Mouse (Mus musculus): ENCODE data around the gene Nfia. TPM values are rescaled to one million over a fixed set of nuclear protein-coding genes. Genes with fewer than 3 reads are reported as not detected.
A peak's percentile ranks its signal among the peaks of the same experiment; 100 is the strongest.

The Nfia gene
- polyA plus RNA-seq, 1 experiment from 2014 or later: 51.0 TPM

- Histone ChIP-seq H3K27me3 (no peaks in the 10 kb centered on the region), H3K9ac (no peak overlapping the region), H3K36me3 (no peaks in the 10 kb centered on the region), H3K4me2 (replicated peaks) (no peak overlapping the region; the same call in 1 of the 2 replicates), H3K9me3 (no peaks in the 10 kb centered on the region), H3K27ac (no peak overlapping the region), H3K4me1 (peaks cover 16% of the 10 kb centered on the region; the same call in 1 of the 2 replicates), H3K4me3 (no peak overlapping the region)
- WGBS: 35% methylated on average over 8 of the region's 8 CpGs
- ATAC-seq (ENCODE audit: insufficient number of reproducible peaks, insufficient read depth, low FRiP score, low TSS enrichment): no peak
Observed at GRCm38 (mm10) chr4:97948250-97948649, 175.7 kb downstream of the Nfia start.

DNA sequence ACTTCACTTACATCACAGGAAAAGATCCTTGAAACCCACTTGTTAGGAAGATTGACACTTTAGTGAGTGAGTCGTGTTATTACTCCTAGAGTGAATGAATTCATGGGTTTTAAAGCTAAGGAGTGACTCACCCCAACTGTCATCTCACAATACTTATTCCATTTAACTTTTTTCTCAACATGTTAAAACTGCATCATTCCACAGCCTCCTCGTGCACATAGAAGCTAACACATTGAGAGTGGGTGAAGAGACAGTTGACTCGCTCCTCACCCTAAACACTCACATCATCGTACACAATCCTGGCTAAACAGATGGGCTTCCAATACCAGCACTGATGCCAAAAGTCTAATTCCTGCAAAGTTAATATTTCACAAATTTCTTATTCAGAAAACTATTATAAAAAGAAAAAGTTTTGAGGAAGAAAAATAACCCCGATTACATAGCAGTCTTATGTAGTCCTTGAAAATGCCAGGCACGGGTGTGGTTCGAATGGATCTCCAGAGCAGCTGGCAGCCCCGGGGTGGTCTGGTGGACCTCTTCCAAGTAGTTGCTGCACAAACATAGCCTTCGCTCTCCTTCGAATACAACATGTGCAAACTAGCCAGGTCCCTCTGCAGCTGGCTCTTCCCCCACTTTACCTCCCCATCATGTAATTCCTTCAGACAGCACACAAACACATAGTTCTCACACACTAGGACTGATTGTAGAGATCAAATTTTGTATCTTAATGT lies 178.0 kb downstream of the Nfia start:
- ATAC-seq (ENCODE audit: insufficient number of reproducible peaks, insufficient read depth, low FRiP score, low TSS enrichment): no peak
- 87% methylated on average over 10 of the region's 10 CpGs for WGBS
- Histone ChIP-seq H3K27me3 (no peaks in the 10 kb centered on the region), H3K9me3 (no peaks in the 10 kb centered on the region), H3K27ac (no peak overlapping the region), H3K9ac (no peak overlapping the region), H3K36me3 (no peaks in the 10 kb centered on the region), H3K4me2 (replicated peaks) (no peak overlapping the region), H3K4me1 (peaks cover 20% of the 10 kb centered on the region; the same call in 1 of the 2 replicates), H3K4me3 (no peak overlapping the region)

DNA sequence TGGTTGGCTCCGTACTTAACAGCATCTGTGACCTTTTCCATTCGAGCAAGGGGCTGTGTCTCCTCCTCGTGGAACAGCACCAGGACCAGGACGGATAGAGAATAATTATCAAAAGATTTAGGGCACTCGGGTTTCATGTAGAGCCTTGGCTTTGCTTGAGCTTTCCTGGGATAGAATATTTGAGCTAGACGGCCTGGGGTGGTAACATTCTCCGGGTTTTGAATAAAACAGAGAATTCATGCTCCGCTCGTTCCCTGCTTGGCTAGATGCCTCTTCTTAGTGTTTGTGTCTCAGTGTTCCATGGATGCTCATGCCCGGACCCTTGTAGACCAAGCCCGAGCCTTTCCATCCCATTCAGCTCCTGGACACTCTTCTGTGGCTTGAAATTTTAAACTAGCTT lies 181.4 kb downstream of the Nfia start:
- H3K9ac ChIP-seq: no peak overlapping the region
- no peak for ATAC-seq (ENCODE audit: insufficient number of reproducible peaks, insufficient read depth, low FRiP score, low TSS enrichment)
- 0 out of 2 replicates have a peak overlapping the region, but pooled peaks have one; percentile 11 for H3K27ac ChIP-seq
- no peaks in the 10 kb centered on the region for H3K9me3 ChIP-seq
- peaks cover 10% of the 10 kb centered on the region; the same call in 1 of the 2 replicates for H3K4me1 ChIP-seq
- H3K4me2 ChIP-seq (replicated peaks): no peak overlapping the region
- H3K27me3 ChIP-seq: no peaks in the 10 kb centered on the region
- WGBS: 46% methylated on average over 11 of the region's 11 CpGs
- 0 out of 2 replicates have a peak, but pooled peaks cover 3% of the 10 kb centered on the region for H3K36me3 ChIP-seq
- no peak overlapping the region for H3K4me3 ChIP-seq

GRCm38 (mm10) chr4:97958121-97958520 lies 185.6 kb downstream of the Nfia start:
- Histone ChIP-seq H3K36me3 (0 out of 2 replicates have a peak, but pooled peaks cover 3% of the 10 kb centered on the region), H3K9me3 (no peaks in the 10 kb centered on the region), H3K27ac (no peak overlapping the region), H3K9ac (no peak overlapping the region), H3K4me1 (peaks cover 10% of the 10 kb centered on the region), H3K4me3 (no peak overlapping the region), H3K27me3 (no peaks in the 10 kb centered on the region), H3K4me2 (replicated peaks) (no peak overlapping the region)
- no peak for ATAC-seq (ENCODE audit: insufficient number of reproducible peaks, insufficient read depth, low FRiP score, low TSS enrichment)
- WGBS: 88% methylated on average over 5 of the region's 5 CpGs

DNA sequence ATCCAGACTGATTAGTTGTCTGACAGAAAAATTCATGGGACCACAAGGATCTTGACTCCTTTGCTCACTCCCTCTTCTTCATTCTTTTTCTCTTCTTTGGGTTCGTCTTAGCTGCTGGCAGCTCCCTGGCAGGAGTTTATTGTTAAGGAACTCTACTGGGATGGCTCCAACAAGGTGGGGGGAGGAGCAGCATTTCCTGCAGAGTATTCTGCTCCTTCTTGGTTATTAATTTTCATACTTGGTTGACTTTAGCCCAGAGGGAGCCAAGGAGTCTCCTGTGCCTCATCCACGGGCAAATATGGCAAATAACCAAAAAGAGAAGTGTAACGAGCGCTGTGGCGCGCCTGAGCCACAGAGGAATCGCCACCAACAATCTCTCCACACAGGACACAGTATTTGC lies 190.3 kb downstream of the Nfia start:
- H3K9me3 ChIP-seq: no peaks in the 10 kb centered on the region
- H3K36me3 ChIP-seq: 0 out of 2 replicates have a peak, but pooled peaks cover 3% of the 10 kb centered on the region
- H3K27me3 ChIP-seq: no peaks in the 10 kb centered on the region
- peaks cover 4% of the 10 kb centered on the region; the same call in 1 of the 2 replicates for H3K4me1 ChIP-seq
- H3K9ac ChIP-seq: no peak overlapping the region
- no peak overlapping the region for H3K4me3 ChIP-seq
- 86% methylated on average over 7 of the region's 7 CpGs for WGBS
- no peak overlapping the region for H3K27ac ChIP-seq
- no peak overlapping the region for H3K4me2 ChIP-seq (replicated peaks)
- ATAC-seq (ENCODE audit: insufficient number of reproducible peaks, insufficient read depth, low FRiP score, low TSS enrichment): no peak

DNA sequence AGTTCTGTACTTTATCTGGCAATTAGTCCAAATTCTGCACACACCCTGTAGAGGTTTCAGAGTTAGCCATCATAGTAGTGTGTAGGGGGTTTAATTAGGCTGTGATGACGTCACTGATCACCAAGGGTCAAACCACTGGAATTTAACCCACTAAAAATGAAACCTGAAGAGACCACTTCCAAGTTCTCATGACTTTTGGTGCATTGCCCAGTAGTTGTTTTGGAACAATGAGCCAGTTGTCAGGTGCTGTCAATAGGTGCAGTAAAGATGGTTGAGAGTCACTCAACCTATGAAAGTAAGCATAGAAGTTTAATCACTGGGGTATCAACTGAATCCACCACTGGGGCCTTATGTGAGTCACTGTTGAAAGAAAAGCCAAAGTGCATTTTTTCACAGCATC lies 191.4 kb downstream of the Nfia start:
- 60% methylated on average over 1 of the region's 1 CpGs for WGBS
- ATAC-seq (ENCODE audit: insufficient number of reproducible peaks, insufficient read depth, low FRiP score, low TSS enrichment): no peak
- H3K4me3 ChIP-seq: no peak overlapping the region

DNA sequence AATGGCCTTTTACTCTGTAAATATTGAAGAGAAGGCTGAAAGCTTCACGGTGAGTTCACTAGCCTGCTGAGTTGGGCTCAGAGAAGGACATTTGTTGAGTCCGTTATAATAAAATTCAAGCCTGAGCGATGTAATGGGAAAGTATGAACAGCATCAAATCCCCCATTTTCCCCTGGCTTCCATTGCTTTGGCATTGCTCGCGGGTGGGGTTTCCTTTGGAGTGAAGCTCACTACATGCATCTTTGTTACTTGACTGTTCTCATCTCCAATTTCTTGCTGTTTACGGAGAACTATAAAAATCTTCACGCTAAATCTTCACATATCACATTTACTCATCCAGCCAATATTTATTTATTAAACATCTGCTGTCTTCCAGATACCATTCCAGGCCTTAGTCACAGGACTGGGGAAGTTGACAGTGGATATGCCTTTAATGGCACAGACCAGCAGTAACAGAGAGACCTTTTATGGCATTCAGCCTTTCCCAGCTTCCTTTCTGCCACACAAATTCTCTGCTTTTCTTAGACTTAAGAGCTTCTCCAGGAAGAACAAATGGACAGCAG lies 196.3 kb downstream of the Nfia start:
- Histone ChIP-seq H3K9me3 (no peaks in the 10 kb centered on the region), H3K9ac (no peak overlapping the region), H3K4me2 (replicated peaks) (no peak overlapping the region), H3K36me3 (peaks cover 7% of the 10 kb centered on the region; the same call in 1 of the 2 replicates), H3K4me1 (no peaks in the 10 kb centered on the region), H3K27ac (no peak overlapping the region), H3K4me3 (no peak overlapping the region), H3K27me3 (no peaks in the 10 kb centered on the region)
- ATAC-seq (ENCODE audit: insufficient number of reproducible peaks, insufficient read depth, low FRiP score, low TSS enrichment): no peak
- WGBS: 91% methylated on average over 7 of the region's 7 CpGs

More for the DNA sequence above, 191.4 kb downstream of the Nfia start:
- Histone ChIP-seq H3K4me1 (peaks cover 4% of the 10 kb centered on the region; the same call in 1 of the 2 replicates), H3K36me3 (no peaks in the 10 kb centered on the region), H3K4me2 (replicated peaks) (no peak overlapping the region), H3K27ac (no peak overlapping the region), H3K27me3 (no peaks in the 10 kb centered on the region), H3K9ac (no peak overlapping the region), H3K9me3 (no peaks in the 10 kb centered on the region)

DNA sequence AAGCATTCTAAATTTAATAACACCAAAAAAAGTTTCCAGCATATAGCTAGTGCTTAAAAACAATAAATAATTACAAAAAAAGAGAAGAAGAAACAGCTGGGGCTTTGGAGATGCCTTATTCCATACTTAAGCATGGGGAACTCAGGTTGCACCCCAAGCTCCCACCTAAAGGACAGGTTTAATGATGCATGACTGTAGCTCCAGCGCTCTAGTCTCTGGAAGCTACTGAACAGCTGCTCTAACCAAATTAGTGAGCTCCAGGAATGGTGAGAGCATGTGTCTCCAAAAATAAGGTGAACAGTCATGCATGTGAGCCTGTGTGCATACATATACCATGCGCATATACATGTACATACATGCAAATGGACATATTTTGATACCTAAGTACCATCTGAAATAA lies 200.5 kb downstream of the Nfia start:
- WGBS: 92% methylated on average over 2 of the region's 2 CpGs
- H3K27ac ChIP-seq: no peak overlapping the region
- peaks cover 9% of the 10 kb centered on the region for H3K4me1 ChIP-seq
- H3K4me2 ChIP-seq (replicated peaks): no peak overlapping the region
- no peaks in the 10 kb centered on the region for H3K27me3 ChIP-seq
- no peak overlapping the region for H3K4me3 ChIP-seq
- H3K36me3 ChIP-seq: peaks cover 7% of the 10 kb centered on the region; the same call in 1 of the 2 replicates
- no peak overlapping the region for H3K9ac ChIP-seq
- no peak for ATAC-seq (ENCODE audit: insufficient number of reproducible peaks, insufficient read depth, low FRiP score, low TSS enrichment)
- H3K9me3 ChIP-seq: no peaks in the 10 kb centered on the region

DNA sequence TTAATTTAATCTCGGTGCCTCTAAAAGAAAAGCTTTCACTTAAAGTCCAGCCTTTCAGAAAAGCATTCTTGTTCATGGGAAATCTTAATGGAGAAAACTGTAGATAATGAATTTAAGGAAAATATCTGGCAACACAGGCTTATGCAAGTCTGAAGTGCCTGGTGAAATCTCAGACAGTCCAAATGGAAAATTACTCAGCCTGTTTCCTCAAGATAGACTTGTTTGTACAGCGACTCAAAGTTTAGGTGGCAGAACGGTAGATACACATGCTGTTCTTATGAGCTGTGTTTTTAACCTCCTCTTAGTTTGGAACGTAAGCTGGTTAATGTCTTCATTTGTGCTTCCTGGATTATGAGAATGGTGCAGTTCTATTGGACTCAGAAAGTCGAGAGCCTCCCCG lies 201.5 kb downstream of the Nfia start:
- ATAC-seq (ENCODE audit: insufficient number of reproducible peaks, insufficient read depth, low FRiP score, low TSS enrichment): no peak
- Histone ChIP-seq H3K4me2 (replicated peaks) (no peak overlapping the region), H3K27me3 (no peaks in the 10 kb centered on the region), H3K4me3 (no peak overlapping the region), H3K27ac (no peak overlapping the region), H3K4me1 (peaks cover 9% of the 10 kb centered on the region), H3K9me3 (no peaks in the 10 kb centered on the region), H3K36me3 (peaks cover 7% of the 10 kb centered on the region; the same call in 1 of the 2 replicates), H3K9ac (no peak overlapping the region)
- 78% methylated on average over 6 of the region's 6 CpGs for WGBS

GRCm38 (mm10) chr4:97976891-97977290 lies 204.4 kb downstream of the Nfia start:
- H3K4me3 ChIP-seq: no peak overlapping the region
- no peak overlapping the region for H3K4me2 ChIP-seq (replicated peaks)
- no peaks in the 10 kb centered on the region for H3K36me3 ChIP-seq
- no peak overlapping the region for H3K9ac ChIP-seq
- peaks cover 9% of the 10 kb centered on the region for H3K4me1 ChIP-seq
- ATAC-seq (ENCODE audit: insufficient number of reproducible peaks, insufficient read depth, low FRiP score, low TSS enrichment): no peak
- no peak overlapping the region for H3K27ac ChIP-seq
- no peaks in the 10 kb centered on the region for H3K9me3 ChIP-seq
- 59% methylated on average over 5 of the region's 5 CpGs for WGBS
- H3K27me3 ChIP-seq: no peaks in the 10 kb centered on the region

DNA sequence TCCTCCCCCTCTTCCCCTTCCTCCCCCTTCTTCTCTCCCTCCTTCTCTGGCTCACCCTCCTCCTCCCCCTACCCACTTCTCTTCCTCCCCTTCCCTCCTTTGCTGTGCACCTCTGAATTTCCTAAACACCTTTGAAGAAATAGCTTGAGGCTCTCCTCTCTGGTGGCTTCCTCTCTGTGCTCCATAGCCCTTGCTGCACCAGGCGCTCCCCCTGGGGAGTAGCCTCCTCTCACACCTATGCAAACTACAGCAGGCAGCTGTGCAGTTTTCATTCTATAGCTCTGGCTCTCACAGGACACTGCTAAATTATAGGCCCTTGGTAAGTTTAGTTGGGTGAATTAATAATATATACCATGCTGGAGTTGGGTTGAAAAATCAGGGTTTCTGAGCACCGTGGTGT lies 211.8 kb downstream of the Nfia start:
- Histone ChIP-seq H3K9me3 (no peaks in the 10 kb centered on the region), H3K27ac (no peak overlapping the region), H3K9ac (no peak overlapping the region), H3K4me3 (no peak overlapping the region), H3K36me3 (no peaks in the 10 kb centered on the region), H3K4me1 (0 out of 2 replicates have a peak, but pooled peaks cover 4% of the 10 kb centered on the region), H3K4me2 (replicated peaks) (no peak overlapping the region), H3K27me3 (no peaks in the 10 kb centered on the region)
- WGBS: 85% methylated on average over 2 of the region's 2 CpGs
- no peak for ATAC-seq (ENCODE audit: insufficient number of reproducible peaks, insufficient read depth, low FRiP score, low TSS enrichment)
